Mouse (Mus musculus): ENCODE measurements at regions not wholly inside any gene's neighbourhood (a gene's known extent, or its start where the extent isn't known, plus 50 kb on each side); places are given as distances from the start of the nearest gene placed in this dataset.

GRCm38 (mm10) chr3:131919476-131919875 is 165.6 kb upstream of the Dkk2 start:
- no peaks in the 10 kb centered on the region for H3K27me3 ChIP-seq (replicated peaks; ENCODE audit: control insufficient read depth, insufficient read depth, low read length)
- no peak for TF ChIP-seq CTCF (IDR thresholded peaks at IDR 0.05; ENCODE audit: low read depth)
- 75% methylated on average over 12 of the region's 12 CpGs for WGBS
- H3K27ac ChIP-seq (ENCODE audit: low read depth, low read length): no peak overlapping the region
- no peak for ATAC-seq
- no peak overlapping the region for H3K4me2 ChIP-seq (replicated peaks; ENCODE audit: low read depth)
- H3K36me3 ChIP-seq (ENCODE audit: control insufficient read depth, insufficient read depth): no peaks in the 10 kb centered on the region
- H3K4me1 ChIP-seq (replicated peaks; ENCODE audit: control insufficient read depth, insufficient read depth, low read length): no peaks in the 10 kb centered on the region
- no peak overlapping the region for H3K4me3 ChIP-seq (ENCODE audit: low read depth, low read length)
- no peaks in the 10 kb centered on the region for H3K9me3 ChIP-seq (ENCODE audit: control insufficient read depth)
- no peak overlapping the region for H3K9ac ChIP-seq (ENCODE audit: low read depth, low read length)

DNA sequence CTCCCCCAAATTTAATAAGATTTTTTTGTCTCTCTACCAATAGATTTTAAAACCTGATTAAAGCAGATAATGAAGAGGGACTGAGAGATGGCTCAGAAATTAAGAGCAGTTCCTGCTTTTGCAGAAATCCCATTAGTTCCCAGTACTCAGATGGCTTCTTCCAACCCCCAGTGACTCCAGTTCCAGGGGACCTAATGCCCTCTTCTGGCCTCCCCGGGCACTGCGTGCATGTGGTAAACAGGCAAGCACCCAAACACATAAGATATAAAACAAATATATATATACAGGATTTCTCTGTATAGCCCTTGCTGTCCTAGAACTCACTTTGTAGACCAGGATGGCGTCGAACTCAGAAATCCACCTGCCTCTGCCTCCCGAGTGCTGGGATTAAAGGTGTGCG is 163.9 kb upstream of the Dkk2 start:
- Histone ChIP-seq H3K27ac (ENCODE audit: low read depth, low read length) (no peak overlapping the region), H3K9ac (ENCODE audit: low read depth, low read length) (no peak overlapping the region), H3K36me3 (ENCODE audit: control insufficient read depth, insufficient read depth) (no peaks in the 10 kb centered on the region), H3K4me3 (ENCODE audit: low read depth, low read length) (no peak overlapping the region), H3K9me3 (ENCODE audit: control insufficient read depth) (no peaks in the 10 kb centered on the region), H3K27me3 (replicated peaks; ENCODE audit: control insufficient read depth, insufficient read depth, low read length) (no peaks in the 10 kb centered on the region), H3K4me1 (replicated peaks; ENCODE audit: control insufficient read depth, insufficient read depth, low read length) (no peaks in the 10 kb centered on the region), H3K4me2 (replicated peaks; ENCODE audit: low read depth) (no peak overlapping the region)
- 76% methylated on average over 6 of the region's 6 CpGs for WGBS
- ATAC-seq: no peak
- TF ChIP-seq CTCF (IDR thresholded peaks at IDR 0.05; ENCODE audit: low read depth): peak; percentile 53

- Histone ChIP-seq H3K9me3 (ENCODE audit: control insufficient read depth) (no peaks in the 10 kb centered on the region), H3K36me3 (ENCODE audit: control insufficient read depth, insufficient read depth) (no peaks in the 10 kb centered on the region), H3K27me3 (replicated peaks; ENCODE audit: control insufficient read depth, insufficient read depth, low read length) (no peaks in the 10 kb centered on the region), H3K4me2 (replicated peaks; ENCODE audit: low read depth) (no peak overlapping the region), H3K4me3 (ENCODE audit: low read depth, low read length) (no peak overlapping the region), H3K27ac (ENCODE audit: low read depth, low read length) (no peak overlapping the region), H3K9ac (ENCODE audit: low read depth, low read length) (no peak overlapping the region), H3K4me1 (replicated peaks; ENCODE audit: control insufficient read depth, insufficient read depth, low read length) (no peaks in the 10 kb centered on the region)
- TF ChIP-seq CTCF (IDR thresholded peaks at IDR 0.05; ENCODE audit: low read depth): no peak
- WGBS: 52% methylated on average over 1 of the region's 1 CpGs
- ATAC-seq: no peak
Measured at GRCm38 (mm10) chr3:131922733-131923132, 162.4 kb upstream of the Dkk2 start.

- 89% methylated on average over 7 of the region's 7 CpGs for WGBS
- H3K4me1 ChIP-seq (replicated peaks; ENCODE audit: control insufficient read depth, insufficient read depth, low read length): no peaks in the 10 kb centered on the region
- no peak overlapping the region for H3K4me2 ChIP-seq (replicated peaks; ENCODE audit: low read depth)
- H3K36me3 ChIP-seq (ENCODE audit: control insufficient read depth, insufficient read depth): no peaks in the 10 kb centered on the region
- ATAC-seq: no peak
- TF ChIP-seq CTCF (IDR thresholded peaks at IDR 0.05; ENCODE audit: low read depth): no peak
- no peak overlapping the region for H3K9ac ChIP-seq (ENCODE audit: low read depth, low read length)
- H3K27ac ChIP-seq (ENCODE audit: low read depth, low read length): no peak overlapping the region
- no peaks in the 10 kb centered on the region for H3K9me3 ChIP-seq (ENCODE audit: control insufficient read depth)
- H3K4me3 ChIP-seq (ENCODE audit: low read depth, low read length): no peak overlapping the region
- H3K27me3 ChIP-seq (replicated peaks; ENCODE audit: control insufficient read depth, insufficient read depth, low read length): no peaks in the 10 kb centered on the region
Measured at GRCm38 (mm10) chr3:131940896-131941295, 144.2 kb upstream of the Dkk2 start.

DNA sequence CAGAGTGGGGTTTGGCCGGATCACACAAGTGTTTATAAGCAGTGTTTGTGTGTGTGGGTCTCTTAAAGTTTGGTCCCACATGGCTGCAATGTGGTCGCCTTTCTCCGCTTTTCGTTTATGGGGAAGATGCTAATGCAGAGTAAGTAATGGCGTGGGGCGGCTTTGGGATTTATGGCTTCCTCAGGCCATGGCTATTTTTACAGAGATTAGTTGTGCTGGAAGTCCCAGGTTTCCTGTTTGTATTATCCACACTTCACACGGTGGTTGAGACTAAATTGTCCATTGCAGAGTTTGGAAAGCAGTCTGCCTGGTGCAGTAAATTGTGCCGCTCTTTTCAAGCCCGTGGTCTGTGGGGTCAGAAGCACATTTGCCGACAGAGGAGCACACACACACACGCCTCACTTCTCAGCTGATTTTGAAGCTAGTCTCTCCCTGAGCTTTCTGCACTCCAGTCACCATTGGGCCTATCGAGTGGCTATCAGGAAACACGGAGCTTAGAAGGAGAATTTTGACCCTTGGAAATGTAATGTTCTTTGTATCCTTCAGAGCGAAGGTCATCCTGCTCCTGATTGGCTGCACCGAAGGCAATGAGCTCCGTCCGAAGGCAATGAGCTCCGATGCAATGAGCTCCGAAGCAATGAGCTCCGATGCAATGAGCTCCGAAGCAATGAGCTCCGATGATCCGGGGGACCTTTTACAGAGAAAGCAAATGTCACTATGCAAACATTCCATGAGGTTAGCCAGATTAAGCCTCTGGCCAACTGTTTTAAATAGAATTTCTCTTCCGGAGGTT is 142.9 kb upstream of the Dkk2 start:
- no peaks in the 10 kb centered on the region for H3K36me3 ChIP-seq (ENCODE audit: control insufficient read depth, insufficient read depth)
- peak overlapping the region; percentile 45; the same call in 1 of the 2 replicates for H3K4me2 ChIP-seq (replicated peaks; ENCODE audit: low read depth)
- 33% methylated on average over 24 of the region's 24 CpGs for WGBS
- no peak overlapping the region for H3K4me3 ChIP-seq (ENCODE audit: low read depth, low read length)
- no peak overlapping the region for H3K27ac ChIP-seq (ENCODE audit: low read depth, low read length)
- H3K9ac ChIP-seq (ENCODE audit: low read depth, low read length): no peak overlapping the region
- no peaks in the 10 kb centered on the region for H3K27me3 ChIP-seq (replicated peaks; ENCODE audit: control insufficient read depth, insufficient read depth, low read length)
- no peaks in the 10 kb centered on the region for H3K4me1 ChIP-seq (replicated peaks; ENCODE audit: control insufficient read depth, insufficient read depth, low read length)
- no peaks in the 10 kb centered on the region for H3K9me3 ChIP-seq (ENCODE audit: control insufficient read depth)
- no peak for ATAC-seq
- TF ChIP-seq CTCF (IDR thresholded peaks at IDR 0.05; ENCODE audit: low read depth): no peak

DNA sequence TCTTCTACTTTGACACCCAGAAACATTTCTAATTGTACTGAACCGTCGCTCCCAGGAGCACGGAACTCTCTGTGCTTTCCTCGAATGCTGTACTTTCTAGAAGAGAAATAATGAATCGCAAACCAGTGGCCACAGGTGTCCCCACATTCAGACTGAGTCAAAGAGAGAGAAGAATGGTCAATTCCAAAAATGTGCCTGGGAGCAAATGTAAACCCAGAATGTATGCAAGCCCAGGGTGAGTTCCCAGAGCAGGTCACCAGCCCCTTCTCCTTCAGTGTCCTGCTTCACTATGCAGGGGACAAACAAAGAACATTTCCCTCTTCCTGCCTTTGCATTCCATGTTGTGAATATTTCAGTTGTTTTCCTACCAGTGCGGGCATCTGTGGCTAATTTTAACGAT is 141.7 kb upstream of the Dkk2 start:
- 87% methylated on average over 7 of the region's 7 CpGs for WGBS
- no peak for TF ChIP-seq CTCF (IDR thresholded peaks at IDR 0.05; ENCODE audit: low read depth)
- no peaks in the 10 kb centered on the region for H3K4me1 ChIP-seq (replicated peaks; ENCODE audit: control insufficient read depth, insufficient read depth, low read length)
- H3K9me3 ChIP-seq (ENCODE audit: control insufficient read depth): no peaks in the 10 kb centered on the region
- no peak overlapping the region for H3K27ac ChIP-seq (ENCODE audit: low read depth, low read length)
- no peaks in the 10 kb centered on the region for H3K36me3 ChIP-seq (ENCODE audit: control insufficient read depth, insufficient read depth)
- no peak overlapping the region for H3K4me2 ChIP-seq (replicated peaks; ENCODE audit: low read depth)
- no peak overlapping the region for H3K9ac ChIP-seq (ENCODE audit: low read depth, low read length)
- H3K4me3 ChIP-seq (ENCODE audit: low read depth, low read length): no peak overlapping the region
- ATAC-seq: no peak
- H3K27me3 ChIP-seq (replicated peaks; ENCODE audit: control insufficient read depth, insufficient read depth, low read length): no peaks in the 10 kb centered on the region

All from intestine, postnatal 0 days (tissue).